Mouse (Mus musculus) activated CD4-positive, CD25-positive, alpha-beta regulatory T cell, adult 4 months (primary cell): ENCODE data around the gene Rnf185. TPM values are rescaled to one million over a fixed set of nuclear protein-coding genes. Genes with fewer than 3 reads are reported as not detected.

Experiments
- ATAC-seq: one replicate; pipeline ENCODE4 v1.8.0; 2017
- polyA plus RNA-seq, 2 experiments: library from polyadenylated mRNA; unstranded; fragments of 100-300 nt; shearing (Covaris generic); gene quantifications; one replicate each; pipeline ENCODE4 v1.2.1; 2017

Gene Rnf185
- polyA plus RNA-seq, 2 experiments from 2014 or later = 17.6 to 18.9 TPM

DNA sequence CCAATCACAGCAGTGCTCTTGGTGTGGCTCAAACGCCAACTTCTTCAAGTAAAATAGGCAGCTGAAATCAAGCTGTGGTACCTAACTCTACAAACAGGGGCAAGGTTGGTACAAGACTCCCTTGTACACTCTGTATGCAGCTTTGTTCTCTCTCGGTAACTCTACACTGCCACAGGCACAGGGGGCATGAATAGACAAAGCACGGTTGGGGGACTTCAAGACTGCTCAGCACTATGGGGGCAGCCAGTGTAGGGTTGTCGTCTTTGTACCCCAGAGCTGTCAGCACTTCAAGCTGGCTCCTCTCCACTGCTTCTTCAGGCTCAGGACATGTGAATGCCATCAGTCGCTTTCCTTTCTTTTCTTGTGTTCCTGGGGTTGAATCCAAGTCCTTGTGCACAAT, 57.6 kb downstream of the Rnf185 start:
- no peak for ATAC-seq

DNA sequence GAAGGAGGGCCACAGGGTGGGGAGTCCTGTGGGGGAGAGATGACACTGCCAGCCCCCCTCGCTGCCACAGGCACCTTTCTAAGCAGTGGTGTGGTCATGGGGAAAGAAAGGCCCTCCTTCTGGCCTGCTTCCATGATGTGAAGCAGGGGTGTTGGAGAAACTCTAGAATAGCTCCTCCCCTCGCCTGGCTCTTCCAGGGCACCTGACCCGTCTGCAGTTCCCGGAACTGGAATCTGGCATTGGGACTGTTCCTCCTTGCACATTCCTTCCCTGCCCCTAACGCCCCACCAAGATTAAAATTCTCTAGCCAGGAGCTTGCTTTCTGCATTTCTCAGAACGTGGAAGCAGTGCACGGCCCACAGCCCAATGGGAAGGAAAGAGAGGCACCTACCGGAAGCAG, 59.6 kb downstream of the Rnf185 start:
- no peak for ATAC-seq

DNA sequence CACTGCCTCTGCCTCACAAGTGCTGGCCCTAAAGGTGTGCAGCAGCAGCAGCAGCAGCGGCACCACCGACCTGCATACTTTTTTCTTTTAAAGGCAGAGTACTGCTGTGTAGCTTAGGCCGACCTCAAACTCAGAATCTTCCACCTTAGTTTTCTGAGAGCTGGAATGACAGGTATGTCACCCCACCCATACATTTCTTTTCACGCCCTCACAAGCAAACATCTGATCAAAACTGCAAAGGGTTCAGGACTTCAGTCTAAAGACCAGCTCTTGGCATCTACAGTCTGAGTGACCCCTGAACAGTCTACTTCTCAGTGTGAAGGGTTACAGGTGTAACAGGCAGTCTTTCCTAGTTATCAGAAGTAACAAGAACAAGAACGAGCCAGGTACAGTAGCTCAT, 61.4 kb downstream of the Rnf185 start:
- no peak for ATAC-seq

DNA sequence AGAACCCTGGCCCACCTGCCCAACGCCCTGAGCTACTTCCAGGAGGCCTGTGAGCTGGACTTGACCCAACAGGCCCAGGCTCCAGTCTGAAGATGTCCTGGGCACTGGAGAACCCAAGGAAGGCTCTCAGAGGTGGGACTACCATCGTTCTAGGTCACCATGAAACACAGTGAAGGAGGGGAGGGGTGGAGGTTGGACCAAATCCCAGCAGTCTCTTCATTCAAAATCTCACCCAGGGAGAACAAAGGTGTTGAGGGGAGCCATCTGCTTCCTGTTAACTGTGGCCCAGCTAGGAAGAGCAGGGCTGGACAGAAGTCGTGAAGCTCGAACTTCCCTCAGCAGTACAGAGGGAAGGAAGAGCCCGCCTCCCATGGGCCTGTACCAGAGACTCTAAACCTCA, 62.2 kb downstream of the Rnf185 start:
- no peak for ATAC-seq

DNA sequence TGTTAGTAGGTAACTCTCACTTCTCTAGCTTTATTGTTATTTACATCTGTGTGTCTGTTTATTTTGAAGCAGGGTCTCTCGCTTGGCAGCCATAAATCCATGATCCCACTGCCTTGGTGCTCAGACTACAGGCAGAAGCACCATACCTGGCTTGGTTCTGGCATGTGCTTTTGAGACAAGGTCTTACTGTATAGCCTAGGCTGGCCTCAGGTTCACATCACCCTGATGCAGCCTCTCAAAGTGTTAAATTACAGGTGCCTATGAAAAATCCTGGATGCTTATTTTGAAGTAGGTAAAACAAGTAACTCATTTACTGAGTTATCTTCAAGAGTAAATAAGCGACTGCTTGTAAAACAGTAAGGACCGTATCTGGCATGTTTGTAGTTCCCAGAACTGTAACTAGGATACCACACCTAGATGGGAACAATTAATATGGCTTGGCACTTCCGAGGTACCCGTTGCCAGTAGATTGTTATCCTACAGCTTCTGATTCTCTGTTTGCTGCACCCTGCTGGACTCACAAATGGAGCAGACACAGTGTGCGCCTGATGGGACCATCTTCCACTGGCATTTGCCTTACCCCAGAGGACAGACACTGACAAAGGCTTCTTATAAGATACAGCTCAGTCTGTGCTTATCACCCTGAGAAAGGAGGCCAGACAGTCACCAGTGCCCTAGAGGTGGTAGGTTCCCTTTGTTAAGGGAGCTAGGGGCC, 64.5 kb downstream of the Rnf185 start:
- ATAC-seq = no peak

DNA sequence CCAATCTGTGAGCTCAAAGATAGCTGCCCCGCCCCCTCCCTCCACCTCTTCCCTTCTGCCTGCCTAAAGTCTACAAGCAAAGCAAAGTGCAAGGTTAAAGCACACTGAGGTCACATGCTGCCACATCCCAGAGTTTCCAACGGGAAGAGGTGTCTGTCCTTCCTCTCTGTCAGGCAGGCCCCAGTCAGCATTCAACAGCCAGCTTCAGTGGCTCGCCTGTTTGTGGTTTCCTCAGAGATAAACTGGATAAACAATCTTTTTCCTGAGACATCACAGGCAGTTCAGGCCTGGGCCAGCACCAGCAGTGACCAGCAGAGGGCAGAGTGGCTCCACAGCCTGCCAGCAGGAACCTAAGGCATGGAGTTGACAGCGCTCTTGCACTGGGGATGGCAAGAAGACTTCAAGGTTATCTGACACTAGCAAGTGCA, 65.2 kb downstream of the Rnf185 start:
- peak; percentile 93 for ATAC-seq

DNA sequence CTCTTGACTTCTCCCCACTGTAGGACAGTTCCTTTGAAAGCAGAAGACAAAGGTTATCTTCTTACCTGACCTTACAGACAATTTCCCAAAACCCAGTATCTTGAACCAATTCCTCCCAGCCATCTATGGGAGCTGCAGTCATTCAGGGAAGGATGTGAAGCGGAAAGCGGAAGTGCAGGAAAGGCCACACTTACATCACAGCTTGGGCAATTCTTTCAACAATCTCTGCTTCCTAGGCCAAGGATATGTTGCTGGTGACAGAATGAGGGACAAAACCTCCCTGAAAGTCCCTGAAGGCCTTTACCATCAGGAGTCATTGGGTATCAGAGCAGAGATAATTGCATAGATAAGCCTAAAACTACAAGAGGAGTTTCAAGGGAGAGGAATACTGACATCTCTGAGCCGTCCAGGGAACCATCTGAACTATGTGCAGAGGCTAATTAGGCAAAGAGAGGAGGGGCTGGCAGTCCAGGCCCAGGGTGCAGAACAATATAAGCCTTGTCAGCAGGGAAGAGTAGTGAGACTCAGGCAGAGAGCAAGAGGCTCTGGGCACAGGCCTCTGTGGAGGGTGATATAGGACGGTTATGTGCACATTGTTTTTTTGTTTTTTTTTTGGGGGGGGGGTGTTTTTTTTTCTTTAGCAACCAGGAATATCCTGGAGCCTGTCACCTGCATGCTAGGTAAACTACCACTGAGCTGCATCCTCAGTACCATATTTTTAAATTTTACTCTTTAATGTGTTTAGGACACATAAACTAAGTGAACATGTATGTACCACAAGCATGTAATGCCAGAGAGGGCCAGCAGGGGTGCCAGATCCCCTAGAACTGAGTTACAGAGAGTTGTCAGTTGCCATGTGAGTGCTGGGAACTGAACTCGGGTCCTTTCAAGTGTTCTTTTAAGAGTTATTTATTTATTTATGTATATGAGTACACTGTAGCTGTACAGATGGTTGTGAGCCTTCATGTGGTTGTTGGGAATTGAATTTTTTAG, 69.3 kb downstream of the Rnf185 start:
- ATAC-seq = no peak

DNA sequence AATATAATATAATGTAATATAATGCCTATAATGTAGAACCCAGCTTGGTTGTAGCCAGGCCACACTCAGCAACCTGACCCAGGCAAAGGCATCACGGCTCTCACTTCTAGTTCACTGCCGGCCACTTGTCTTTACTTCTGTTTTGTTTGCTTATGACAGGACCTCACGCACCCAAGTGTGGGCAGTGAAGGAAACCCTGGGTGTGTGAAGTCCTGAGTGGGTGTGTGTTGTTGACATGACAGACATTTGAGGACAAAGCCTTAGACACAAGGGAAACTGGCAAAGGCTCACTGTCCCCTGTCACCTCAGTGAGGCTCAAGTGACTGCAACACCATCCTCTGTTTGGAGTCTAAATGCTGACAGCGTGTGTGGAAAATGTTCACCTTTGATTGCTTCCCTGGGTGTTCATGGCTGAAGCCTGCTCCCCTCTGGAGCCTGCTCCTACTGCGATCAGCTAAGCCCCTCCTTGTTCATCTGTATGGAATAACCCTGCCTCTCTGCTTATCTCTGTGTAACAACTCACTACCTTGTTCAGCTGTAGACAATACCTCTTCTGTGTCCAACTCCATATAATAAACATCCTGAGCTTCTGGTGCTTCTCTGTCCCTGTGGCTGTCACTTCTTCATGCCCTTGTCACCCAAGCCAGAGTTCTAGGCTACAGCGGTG, 70.9 kb downstream of the Rnf185 start:
- no peak for ATAC-seq

DNA sequence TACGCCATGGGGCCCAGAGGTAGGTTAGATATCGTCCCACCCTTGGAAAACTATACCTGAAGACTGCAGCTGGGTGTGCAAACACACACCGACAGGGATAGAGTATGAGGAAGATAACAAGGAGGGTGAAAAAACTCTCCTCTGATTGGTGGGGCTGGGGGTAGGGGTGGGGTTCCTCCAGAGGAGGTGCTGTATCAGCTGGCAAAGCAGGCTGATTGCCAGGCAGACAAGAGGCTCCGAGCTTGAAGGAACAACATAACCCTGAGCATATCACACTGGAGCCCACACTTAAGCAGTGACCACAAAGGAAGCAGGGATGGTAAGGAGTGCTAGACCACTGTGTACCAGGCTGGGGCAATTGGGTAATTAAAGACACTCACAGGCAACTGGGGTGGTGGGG, 72.7 kb downstream of the Rnf185 start:
- ATAC-seq = no peak

DNA sequence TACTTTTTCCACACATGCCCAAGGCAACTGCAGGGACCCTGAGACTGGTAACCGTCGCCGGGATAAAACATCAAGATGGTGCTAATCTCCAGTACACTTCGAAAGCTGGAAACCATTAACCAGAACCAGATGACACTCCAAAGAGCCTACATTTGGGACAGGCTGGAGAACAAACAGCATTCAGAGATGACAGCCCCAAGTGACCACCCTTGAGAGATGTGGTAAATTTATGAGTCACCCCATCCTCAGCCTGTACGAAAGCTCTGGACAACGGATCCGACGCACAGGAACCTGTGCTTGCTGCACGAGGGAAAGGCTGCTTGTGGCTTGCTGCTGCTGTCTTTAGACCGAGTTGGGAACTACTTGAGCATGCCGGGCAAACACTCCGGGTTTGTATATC, 77.4 kb downstream of the Rnf185 start:
- ATAC-seq = no peak

DNA sequence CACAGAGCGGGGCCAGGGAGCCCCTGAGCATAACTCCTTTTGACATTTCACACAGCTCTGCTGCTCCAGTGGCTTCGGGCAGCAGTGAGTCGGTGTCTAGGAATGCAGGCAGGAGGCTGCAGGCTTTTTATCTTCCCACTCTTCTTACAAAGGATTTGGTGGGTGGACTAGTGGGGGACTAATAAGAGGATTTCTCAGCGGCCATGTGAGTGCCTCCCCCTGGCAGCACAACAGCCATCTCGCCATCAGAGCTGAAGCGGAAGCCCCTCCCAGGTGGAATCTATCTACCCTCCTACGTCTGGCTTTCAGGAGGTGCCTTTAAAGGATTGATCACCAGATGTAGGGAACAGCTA, 77.9 kb downstream of the Rnf185 start:
- ATAC-seq = no peak

DNA sequence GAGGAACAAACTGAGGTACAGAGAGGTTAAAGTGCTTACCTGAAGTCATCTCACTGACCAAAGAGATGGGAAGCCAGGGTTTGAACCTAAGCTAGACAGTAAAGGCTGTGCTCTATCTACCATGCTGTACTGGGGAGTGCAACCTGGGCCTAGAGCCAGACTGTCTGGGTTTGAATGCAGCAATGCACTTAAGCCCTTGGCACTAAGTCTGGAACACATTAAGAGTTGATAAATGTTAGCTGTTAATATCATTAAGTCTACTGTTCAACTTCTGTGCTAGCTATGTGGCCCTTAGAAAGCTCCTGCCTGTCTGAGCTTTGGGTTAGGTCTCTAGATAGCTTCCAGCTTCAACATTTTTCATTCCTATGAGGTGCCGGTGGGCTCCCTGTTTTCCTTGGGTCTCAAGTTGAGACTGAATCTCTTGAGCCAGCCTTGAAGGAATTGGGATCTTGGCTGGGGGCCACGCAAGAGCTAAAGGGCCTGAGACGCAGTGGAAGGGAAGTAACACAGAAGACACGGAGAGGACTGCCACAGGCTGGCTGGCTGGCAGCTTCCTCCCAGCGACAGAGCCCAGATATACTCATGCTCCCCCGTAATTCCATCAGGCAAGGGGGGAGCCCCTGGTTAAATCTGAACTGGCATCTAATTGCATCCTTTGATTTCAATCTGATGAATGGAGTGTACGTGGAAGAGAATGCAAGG, 78.4 kb downstream of the Rnf185 start:
- ATAC-seq = no peak

DNA sequence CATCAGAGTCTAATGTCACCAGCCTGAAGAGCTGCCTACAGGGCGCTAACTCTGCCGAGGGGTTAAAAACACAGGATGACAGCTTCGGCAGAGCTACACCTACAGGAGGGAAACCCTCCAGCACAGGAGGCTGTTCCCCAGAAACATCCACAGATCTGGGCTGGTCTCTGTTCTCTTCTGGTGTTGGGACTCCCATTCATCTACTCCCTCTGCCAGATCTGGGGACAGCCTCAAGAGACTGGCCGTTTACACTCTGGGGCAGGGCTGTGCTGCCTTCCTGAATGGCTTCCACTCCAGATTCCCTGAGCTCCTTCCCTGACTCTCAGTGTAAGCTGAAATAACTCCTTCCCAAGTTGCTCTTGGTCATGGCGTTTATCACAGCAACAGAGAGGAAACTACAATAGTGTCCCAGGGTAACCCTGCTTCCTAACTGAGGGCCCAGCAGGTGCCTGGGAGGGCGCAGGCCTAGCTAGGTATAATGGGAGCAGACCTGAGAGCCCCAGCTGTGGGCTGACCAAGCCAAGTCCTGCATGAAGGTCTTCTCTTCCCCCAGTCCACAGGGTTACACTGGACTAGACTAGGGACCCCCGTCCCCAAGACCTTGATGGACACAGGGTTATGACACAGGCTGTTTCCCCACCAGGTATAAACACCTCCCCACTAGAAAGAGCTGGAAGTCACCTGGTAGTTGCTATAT, 80.4 kb downstream of the Rnf185 start:
- no peak for ATAC-seq

DNA sequence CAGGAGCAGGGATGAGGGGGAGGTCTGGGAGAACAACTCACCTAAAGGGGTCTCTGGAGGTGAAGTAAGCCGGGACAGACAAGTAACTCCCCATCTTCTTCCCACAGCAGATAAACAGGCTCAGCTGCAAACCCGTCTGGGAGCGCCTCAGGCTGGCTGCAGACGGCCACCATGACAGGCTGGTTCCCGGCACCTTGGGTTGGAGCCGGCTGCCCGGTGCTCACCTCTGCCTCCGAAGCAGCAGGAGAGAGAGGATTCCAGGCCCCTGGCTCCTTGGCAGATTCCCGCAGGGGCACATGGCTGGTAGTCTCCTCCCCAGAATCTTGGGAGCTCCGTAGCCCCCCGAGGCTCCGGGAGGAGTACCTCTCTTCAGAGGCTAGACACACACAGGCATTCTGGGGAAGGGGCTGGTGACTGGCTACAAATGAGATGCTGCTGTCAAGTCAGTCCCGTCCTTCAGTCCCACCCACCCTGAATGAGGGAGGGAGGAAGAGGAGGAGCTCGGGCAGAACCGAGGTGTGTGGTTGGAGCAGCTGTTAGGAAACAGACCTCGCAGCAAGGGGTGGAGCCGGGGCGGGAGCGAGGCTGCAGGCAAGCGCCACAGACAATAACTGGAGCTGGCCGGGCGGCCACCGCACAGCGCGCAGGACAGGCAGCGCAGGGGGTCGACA, 81.1 kb downstream of the Rnf185 start:
- ATAC-seq = peak; percentile 92

DNA sequence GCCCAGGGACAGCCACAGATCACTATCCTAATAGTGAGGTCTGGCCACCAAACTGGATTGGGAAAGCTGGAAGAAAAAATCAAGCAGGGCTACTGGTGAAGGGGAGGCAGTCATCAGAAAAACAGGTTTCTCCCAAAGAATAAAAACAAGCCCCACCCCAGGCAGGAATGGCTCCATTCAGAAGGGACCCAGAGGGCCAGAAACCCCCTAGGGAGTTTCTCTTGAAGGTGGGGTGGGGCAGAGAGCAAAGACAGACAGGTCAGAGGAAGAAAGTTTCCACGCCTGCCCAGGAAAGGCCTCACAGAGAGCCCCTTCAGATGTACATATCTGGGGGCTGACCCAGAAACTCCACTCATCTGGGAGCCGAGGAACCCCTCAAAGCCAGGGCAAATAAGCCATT, 82.0 kb downstream of the Rnf185 start:
- ATAC-seq = no peak

DNA sequence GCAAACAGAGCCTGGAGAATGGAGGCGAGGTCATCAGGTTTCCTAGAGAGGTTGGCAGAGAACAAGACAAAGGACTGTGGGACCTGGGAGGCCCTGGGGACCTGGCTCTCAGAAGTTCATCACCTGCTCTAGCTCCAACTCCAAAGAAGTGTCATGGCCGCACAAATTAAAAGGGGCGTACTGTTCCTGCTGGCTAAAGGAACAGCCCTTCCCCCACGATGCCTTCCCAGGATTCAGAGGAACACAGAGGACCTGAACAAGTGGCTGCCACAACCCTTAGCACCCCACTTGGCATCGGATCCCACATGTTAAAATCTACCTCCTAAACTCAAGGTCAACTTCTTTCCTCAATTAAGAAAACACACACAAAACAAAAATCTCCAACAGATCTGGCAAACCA, 82.7 kb downstream of the Rnf185 start:
- no peak for ATAC-seq

DNA sequence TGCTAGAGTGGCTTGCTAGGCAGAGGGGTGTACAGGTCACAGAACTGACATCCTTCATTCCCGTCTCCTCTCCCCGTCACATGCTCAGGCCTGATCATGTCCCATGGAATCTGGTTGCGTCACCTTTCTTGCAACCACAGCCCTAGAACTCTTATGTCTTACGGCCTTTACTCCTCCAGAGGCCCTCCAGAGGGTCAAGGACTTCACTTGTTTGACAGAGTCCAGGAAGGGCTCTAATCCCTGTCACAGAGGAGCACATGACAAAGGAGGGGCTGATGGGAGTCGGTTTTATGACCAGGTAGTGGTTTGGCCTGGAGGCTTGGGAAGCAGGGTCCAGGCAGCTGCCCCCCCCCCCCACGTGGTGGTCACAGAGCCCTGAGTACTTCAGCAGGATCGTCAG, 83.2 kb downstream of the Rnf185 start:
- ATAC-seq = no peak

DNA sequence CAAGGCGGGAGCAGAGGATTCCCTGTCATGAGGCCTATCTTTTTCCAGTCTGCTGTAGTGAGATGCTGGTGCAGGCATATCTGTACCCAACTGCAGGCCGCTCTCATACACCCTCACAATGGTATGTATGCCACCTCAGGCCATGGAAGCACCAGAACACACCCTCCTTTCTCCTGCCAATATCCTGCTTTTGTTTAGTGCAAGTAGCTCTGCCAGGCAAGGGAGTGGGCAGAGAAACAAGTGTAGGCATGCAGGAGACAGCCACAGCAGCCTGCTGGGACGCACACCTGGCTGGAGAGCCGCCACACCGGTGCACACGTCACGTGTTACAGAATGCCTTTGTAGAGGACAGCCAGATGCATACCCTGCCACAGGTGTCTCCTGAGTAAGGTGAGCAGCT, 85.8 kb downstream of the Rnf185 start:
- ATAC-seq = no peak
